8 mouse cellular contexts compared by ENCODE assay signal in genomic region chr13:5714191-5714591, GRCm38 (mm10).
DNase-seq lines count a peak whose midpoint lies in the region; ATAC-seq lines count a peak whose summit lies in the region.

No protein-coding gene starts in this region.

- no peaks in the 10 kb centered on the region for H3K36me3 ChIP-seq in kidney, embryonic 16.5 days (ENCODE audit: insufficient read depth, low read length)
- no peaks in the 10 kb centered on the region for H3K36me3 ChIP-seq in hindbrain, embryonic 16.5 days (ENCODE audit: control insufficient read depth, insufficient read depth, low read length)

- peak overlapping the region; percentile 48 for H3K4me2 ChIP-seq in kidney, embryonic 16.5 days (replicated peaks; ENCODE audit: low read depth, low read length)
- no peak overlapping the region for H3K4me2 ChIP-seq in hindbrain, embryonic 16.5 days (ENCODE audit: low read length)

- DNase-seq in layer of hippocampus, adult 9-11 months = peak; percentile 28
- no peak for DNase-seq in layer of hippocampus, postnatal 25 days (ENCODE audit: extremely low spot score in 1 of 2, low spot score in 1 of 2)
- peak; percentile 30 to 31 for DNase-seq in adrenal gland, adult 18-20 months (ENCODE audit: low spot score in 2 of 2)
- peak; percentile 79 for DNase-seq in heart, adult 8-10 months (ENCODE audit: low spot score)
- no peak for DNase-seq in frontal cortex, postnatal 14 days (ENCODE audit: low spot score in 2 of 2)

- ATAC-seq in kidney, embryonic 16.5 days (ENCODE audit: low FRiP score, low TSS enrichment) = peak; percentile 51
- peak; percentile 54 for ATAC-seq in monocyte, adult 5-6 weeks (replicated peaks; ENCODE audit: insufficient number of reproducible peaks, low FRiP score, low TSS enrichment, poor library complexity, severe bottlenecking)
- no peak for ATAC-seq in hindbrain, embryonic 16.5 days

- WGBS in kidney, embryonic 16.5 days = 26% methylated on average over 12 of the region's 12 CpGs
- 79% methylated on average over 12 of the region's 12 CpGs for WGBS in hindbrain, embryonic 16.5 days

- 0 out of 2 replicates have a peak overlapping the region, but pooled peaks have one; percentile 7 for H3K9ac ChIP-seq in kidney, embryonic 16.5 days (replicated peaks; ENCODE audit: low read length)
- no peak overlapping the region for H3K9ac ChIP-seq in hindbrain, embryonic 16.5 days (ENCODE audit: low read depth, low read length)

- no peaks in the 10 kb centered on the region for H3K9me3 ChIP-seq in kidney, embryonic 16.5 days (ENCODE audit: low read length)
- H3K9me3 ChIP-seq in hindbrain, embryonic 16.5 days (ENCODE audit: control insufficient read depth, low read length) = no peaks in the 10 kb centered on the region

- H3K4me1 ChIP-seq in kidney, embryonic 16.5 days (ENCODE audit: insufficient read depth, low read length) = peaks cover 7% of the 10 kb centered on the region; the same call in 1 of the 2 replicates
- H3K4me1 ChIP-seq in hindbrain, embryonic 16.5 days (ENCODE audit: control insufficient read depth, insufficient read depth, low read depth, low read length) = no peaks in the 10 kb centered on the region

- H3K27me3 ChIP-seq in kidney, embryonic 16.5 days (ENCODE audit: insufficient read depth, low read length) = no peaks in the 10 kb centered on the region
- no peaks in the 10 kb centered on the region for H3K27me3 ChIP-seq in hindbrain, embryonic 16.5 days (replicated peaks; ENCODE audit: control insufficient read depth, insufficient read depth, low read length)

- peak overlapping the region; percentile 59 for H3K27ac ChIP-seq in kidney, embryonic 16.5 days (ENCODE audit: low read length)
- no peak overlapping the region for H3K27ac ChIP-seq in hindbrain, embryonic 16.5 days (ENCODE audit: low read depth, low read length)

- peak overlapping the region; percentile 32 for H3K4me3 ChIP-seq in kidney, embryonic 16.5 days (ENCODE audit: low read length)
- no peak overlapping the region for H3K4me3 ChIP-seq in hindbrain, embryonic 16.5 days (ENCODE audit: low read length)

Comparison
In these comparisons a context has a peak if more than half of its experiments do, and no peak if none do; other contexts are left out.
1. DNase-seq: peak in layer of hippocampus, adult 9-11 months (single experiment), adrenal gland, adult 18-20 months (2 of 2) and heart, adult 8-10 months (single experiment); none in layer of hippocampus, postnatal 25 days (0 of 2) and frontal cortex, postnatal 14 days (0 of 2).